In the genomic region with DNA sequence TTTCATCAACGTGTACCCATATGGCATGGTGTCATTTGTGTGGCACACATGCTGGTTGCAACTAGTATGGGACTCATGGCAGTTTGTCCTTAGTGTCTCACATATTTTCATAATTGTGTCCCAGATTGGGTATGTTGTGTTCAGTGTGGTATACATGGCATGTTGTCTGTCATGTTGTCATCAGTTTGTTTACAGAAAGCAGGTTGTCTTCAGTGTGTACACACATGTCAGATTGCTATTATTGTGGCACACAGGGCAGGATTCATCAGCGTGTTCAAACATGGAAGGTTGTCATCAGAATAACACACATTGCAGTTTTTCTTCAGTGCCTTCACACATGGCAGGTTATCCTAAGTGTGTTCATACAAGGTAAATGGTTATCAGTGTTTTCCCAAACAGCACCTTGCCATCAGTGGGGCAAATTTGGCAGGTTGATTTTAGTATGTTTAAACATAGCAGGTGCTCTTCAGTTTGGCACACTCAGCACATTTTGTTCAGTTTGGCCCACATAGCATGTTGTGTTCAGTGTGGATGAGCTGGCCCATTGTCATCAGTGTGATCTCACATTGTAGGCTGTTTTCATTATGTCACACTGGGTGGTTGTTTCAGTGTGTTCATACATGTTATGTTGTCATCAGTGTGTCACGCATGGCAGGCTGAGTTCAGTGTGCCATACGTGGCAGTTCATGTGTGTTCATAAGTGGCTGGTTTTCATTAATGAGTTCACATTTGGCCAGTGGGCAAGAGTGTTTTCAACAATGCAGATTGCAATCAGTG, we compare ENCODE assay signal across 18 mouse cellular contexts. TPM values are rescaled to one million over a fixed set of nuclear protein-coding genes. Genes with fewer than 3 reads are reported as not detected.
"Had no signal": no experiment of that assay in that cellular context is flagged by ENCODE, and none has a peak within 500 bp of the region (broad histone marks: within the 10 kb centered on the region; RNA-seq: fewer than 3 reads in every experiment).

No protein-coding gene starts in this region.

- ATAC-seq: lung, postnatal 0 days; midbrain, embryonic 16.5 days had no signal

- H3K4me3 ChIP-seq: left cerebral cortex, adult 2 months; limb, embryonic 10.5 days; liver, embryonic 15.5 days had no signal

- H3K27me3 ChIP-seq: liver, embryonic 15.5 days had no signal

- H3K9me3 ChIP-seq: limb, embryonic 10.5 days; liver, embryonic 15.5 days had no signal

- H3K4me1 ChIP-seq: limb, embryonic 10.5 days; liver, embryonic 15.5 days had no signal

- H3K36me3 ChIP-seq: limb, embryonic 10.5 days; liver, embryonic 15.5 days had no signal

- H3K9ac ChIP-seq: liver, embryonic 15.5 days had no signal

- DNase-seq: kidney, postnatal 14 days; lung, adult 2 months; lung, postnatal 36 days; right cerebral cortex, postnatal 14 days; thymus, postnatal 36 days had no signal

- H3K4me2 ChIP-seq: liver, embryonic 11.5 days; liver, embryonic 15.5 days had no signal

- H3K27ac ChIP-seq: left cerebral cortex, adult 2 months; limb, embryonic 10.5 days; liver, embryonic 15.5 days had no signal

RNA-seq across cellular contexts. Expression of gene Sult3a2, which starts 53.9 kb away (rescaled TPM):
- total RNA-seq: megakaryocyte progenitor cell, adult 5-6 weeks had no signal
- polyA plus RNA-seq: kidney, embryonic 14.5 days; limb, embryonic 10.5 days; limb, embryonic 14.5 days; liver, embryonic 11.5 days; liver, embryonic 15.5 days; lung, adult 2 months; lung, postnatal 0 days; midbrain, embryonic 16.5 days; neural tube, embryonic 14.5 days; small intestine, adult 2 months; stomach, embryonic 16.5 days; thymus, postnatal 0 days had no signal
